Mouse (Mus musculus) megakaryocyte, embryonic 14.5 days (primary cell): ENCODE measurements around the gene Fras1.

Experiments used
- FLI1 ChIP-seq: IDR thresholded peaks from 2 replicates; pipeline ENCODE4 v1.6.1; 2012; ENCODE audit warnings: low read length, inconsistent platforms, mixed read lengths
- GATA1 ChIP-seq: IDR thresholded peaks from 3 replicates; pipeline ENCODE4 v1.6.1; 2012; ENCODE audit warnings: mixed read lengths, low read length, inconsistent platforms, borderline replicate concordance

DNA sequence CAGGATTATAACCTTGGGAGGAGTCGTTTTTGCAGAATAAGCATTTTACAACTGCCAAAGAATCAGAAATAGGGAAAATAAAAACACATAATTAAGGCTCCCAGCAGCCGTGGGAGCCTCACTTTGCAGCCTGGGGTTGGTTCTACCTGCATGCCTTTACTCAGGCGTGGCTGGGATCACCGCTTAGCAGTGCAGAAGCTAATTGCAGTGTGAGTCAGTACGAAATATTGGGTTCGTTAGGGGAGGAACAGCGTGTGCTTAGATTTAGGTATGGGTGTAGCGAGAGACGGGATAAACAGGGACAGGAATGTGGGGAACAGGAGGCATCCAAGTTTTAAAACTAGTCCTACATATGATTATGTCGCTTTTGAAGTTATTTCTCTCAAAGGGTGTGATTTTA lies 238.3 kb downstream of the Fras1 start:
- TF ChIP-seq GATA1 (no peak), FLI1 (no peak)
